Mouse (Mus musculus) lung, postnatal 0 days (tissue): ENCODE results near the gene Tmem132c.

Source experiments
- CTCF ChIP-seq: IDR thresholded peaks from 2 replicates; pipeline ENCODE4 v1.5.1; 2016; ENCODE audit warnings: antibody characterized with exemption, mild to moderate bottlenecking
- EP300 ChIP-seq: IDR thresholded peaks from 2 replicates; pipeline ENCODE4 v1.6.1; 2016; ENCODE audit warnings: antibody characterized with exemption, mild to moderate bottlenecking, control low read depth

- TF ChIP-seq CTCF (no peak), EP300 (no peak)
Observed at GRCm38 (mm10) chr5:127306726-127307125, 65.1 kb downstream of the Tmem132c start.
